Mouse (Mus musculus): Measurements from ENCODE around the gene Ackr2.

DNA sequence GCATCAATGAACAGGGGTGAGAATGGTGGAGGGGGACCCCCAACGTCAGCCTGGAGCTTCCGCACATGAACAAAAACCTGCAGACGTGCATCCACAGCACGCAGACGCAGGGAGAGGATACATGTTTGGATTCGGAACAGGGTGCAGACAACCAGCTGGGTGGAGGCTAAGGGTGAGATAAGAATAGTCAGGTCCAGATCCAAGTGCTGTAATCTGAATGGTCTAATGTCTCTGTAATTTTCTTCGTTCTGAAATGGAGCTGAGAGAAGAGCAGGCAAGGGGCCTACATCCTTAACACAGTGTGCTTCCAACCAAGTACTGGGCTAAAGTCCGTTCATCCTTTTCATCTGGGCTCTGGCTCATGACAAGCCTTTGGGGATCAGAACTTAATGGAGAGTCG, 6.9 kb upstream of the Ackr2 start:
- TF ChIP-seq POLR2A (IDR thresholded peaks at IDR 0.05; ENCODE audit: borderline replicate concordance, low read depth, low read length) (no peak), CTCF (IDR thresholded peaks at IDR 0.05; ENCODE audit: low read depth, low read length) (no peak)

Measured in bone marrow macrophage, adult 2 months (primary cell).